Mouse (Mus musculus): ENCODE results near the gene Tmem121b. TPM values are rescaled to one million over a fixed set of nuclear protein-coding genes. Genes with fewer than 3 reads are reported as not detected.

Gene Tmem121b
- total and polyA plus RNA-seq, 2 experiments from 2014 or later, result 3.0 to 27.6 TPM

- Histone ChIP-seq H3K9ac (no peak overlapping the region), H3K27ac (ENCODE audit: low read depth, low read length) (no peak overlapping the region), H3K4me1 (ENCODE audit: insufficient read depth) (no peaks in the 10 kb centered on the region), H3K36me3 (ENCODE audit: insufficient read depth) (no peaks in the 10 kb centered on the region), H3K4me2 (ENCODE audit: low read depth) (no peak overlapping the region), H3K4me3 (ENCODE audit: low read depth, low read length) (no peak overlapping the region), H3K27me3 (ENCODE audit: insufficient read depth, low read length) (no peaks in the 10 kb centered on the region), H3K9me3 (ENCODE audit: low read length) (no peaks in the 10 kb centered on the region)
- DNase-seq, result no peak
- TF ChIP-seq CTCF (IDR thresholded peaks at IDR 0.05; ENCODE audit: low read depth), result peak; percentile 54
- WGBS, result 42% methylated on average over 8 of the region's 8 CpGs
- peak; percentile 24; the same call in 1 of the 2 replicates for ATAC-seq
These were observed 10.4 kb downstream of the Tmem121b start for GRCm38 (mm10) chr6:120483211-120483626.

GRCm38 (mm10) chr6:120482756-120483155 is 10.9 kb downstream of the Tmem121b start:
- TF ChIP-seq CTCF (IDR thresholded peaks at IDR 0.05; ENCODE audit: low read depth), result no peak
- no peaks in the 10 kb centered on the region for H3K27me3 ChIP-seq (ENCODE audit: insufficient read depth, low read length)
- no peaks in the 10 kb centered on the region for H3K36me3 ChIP-seq (ENCODE audit: insufficient read depth)
- H3K9me3 ChIP-seq (ENCODE audit: low read length), result no peaks in the 10 kb centered on the region
- DNase-seq (no peak), ATAC-seq (peak; percentile 22; the same call in 1 of the 2 replicates)
- 36% methylated on average over 6 of the region's 6 CpGs for WGBS
- H3K27ac ChIP-seq (ENCODE audit: low read depth, low read length), result no peak overlapping the region
- H3K4me3 ChIP-seq (ENCODE audit: low read depth, low read length), result no peak overlapping the region
- no peak overlapping the region for H3K9ac ChIP-seq
- no peaks in the 10 kb centered on the region for H3K4me1 ChIP-seq (ENCODE audit: insufficient read depth)
- H3K4me2 ChIP-seq (ENCODE audit: low read depth), result no peak overlapping the region

- Histone ChIP-seq H3K4me2 (ENCODE audit: low read depth) (no peak overlapping the region), H3K4me3 (ENCODE audit: low read depth, low read length) (no peak overlapping the region), H3K36me3 (ENCODE audit: insufficient read depth) (no peaks in the 10 kb centered on the region), H3K27me3 (ENCODE audit: insufficient read depth, low read length) (no peaks in the 10 kb centered on the region), H3K4me1 (ENCODE audit: insufficient read depth) (no peaks in the 10 kb centered on the region), H3K27ac (ENCODE audit: low read depth, low read length) (no peak overlapping the region), H3K9ac (no peak overlapping the region), H3K9me3 (ENCODE audit: low read length) (no peaks in the 10 kb centered on the region)
- WGBS, result 89% methylated on average over 14 of the region's 14 CpGs
- no peak for TF ChIP-seq CTCF (IDR thresholded peaks at IDR 0.05; ENCODE audit: low read depth)
- no peak for ATAC-seq
- no peak for DNase-seq
These were observed 11.6 kb downstream of the Tmem121b start for GRCm38 (mm10) chr6:120482021-120482420.

- no peaks in the 10 kb centered on the region for H3K4me1 ChIP-seq (ENCODE audit: insufficient read depth)
- 89% methylated on average over 6 of the region's 6 CpGs for WGBS
- no peaks in the 10 kb centered on the region for H3K36me3 ChIP-seq (ENCODE audit: insufficient read depth)
- ATAC-seq (no peak), DNase-seq (no peak)
- no peak overlapping the region for H3K4me3 ChIP-seq (ENCODE audit: low read depth, low read length)
- H3K27me3 ChIP-seq (ENCODE audit: insufficient read depth, low read length), result no peaks in the 10 kb centered on the region
- no peak overlapping the region for H3K9ac ChIP-seq
- no peak overlapping the region for H3K4me2 ChIP-seq (ENCODE audit: low read depth)
- no peaks in the 10 kb centered on the region for H3K9me3 ChIP-seq (ENCODE audit: low read length)
- peak; percentile 40; the same call in 1 of the 2 replicates for TF ChIP-seq CTCF (IDR thresholded peaks at IDR 0.05; ENCODE audit: low read depth)
- H3K27ac ChIP-seq (ENCODE audit: low read depth, low read length), result no peak overlapping the region
These were observed 12.1 kb downstream of the Tmem121b start for GRCm38 (mm10) chr6:120481538-120481937.

GRCm38 (mm10) chr6:120480361-120480760 is 13.2 kb downstream of the Tmem121b start:
- no peak for TF ChIP-seq CTCF (IDR thresholded peaks at IDR 0.05; ENCODE audit: low read depth)
- no peaks in the 10 kb centered on the region for H3K27me3 ChIP-seq (ENCODE audit: insufficient read depth, low read length)
- DNase-seq, result no peak
- no peak overlapping the region for H3K27ac ChIP-seq (ENCODE audit: low read depth, low read length)
- H3K36me3 ChIP-seq (ENCODE audit: insufficient read depth), result no peaks in the 10 kb centered on the region
- no peak overlapping the region for H3K4me2 ChIP-seq (ENCODE audit: low read depth)
- H3K4me3 ChIP-seq (ENCODE audit: low read depth, low read length), result no peak overlapping the region
- WGBS, result 90% methylated on average over 5 of the region's 5 CpGs
- no peak overlapping the region for H3K9ac ChIP-seq
- H3K9me3 ChIP-seq (ENCODE audit: low read length), result no peaks in the 10 kb centered on the region
- H3K4me1 ChIP-seq (ENCODE audit: insufficient read depth), result no peaks in the 10 kb centered on the region
- ATAC-seq, result no peak

- ATAC-seq, result no peak
- H3K27ac ChIP-seq (ENCODE audit: low read depth, low read length), result no peak overlapping the region
- DNase-seq, result no peak
- no peak for TF ChIP-seq CTCF (IDR thresholded peaks at IDR 0.05; ENCODE audit: low read depth)
- no peaks in the 10 kb centered on the region for H3K27me3 ChIP-seq (ENCODE audit: insufficient read depth, low read length)
- H3K9ac ChIP-seq, result no peak overlapping the region
- H3K4me3 ChIP-seq (ENCODE audit: low read depth, low read length), result no peak overlapping the region
- 81% methylated on average over 2 of the region's 2 CpGs for WGBS
- no peak overlapping the region for H3K4me2 ChIP-seq (ENCODE audit: low read depth)
- no peaks in the 10 kb centered on the region for H3K9me3 ChIP-seq (ENCODE audit: low read length)
- H3K4me1 ChIP-seq (ENCODE audit: insufficient read depth), result no peaks in the 10 kb centered on the region
- H3K36me3 ChIP-seq (ENCODE audit: insufficient read depth), result no peaks in the 10 kb centered on the region
These were observed 14.3 kb downstream of the Tmem121b start for GRCm38 (mm10) chr6:120479302-120479701.

GRCm38 (mm10) chr6:120475288-120475687 is 18.3 kb downstream of the Tmem121b start:
- H3K4me2 ChIP-seq (ENCODE audit: low read depth), result no peak overlapping the region
- no peaks in the 10 kb centered on the region for H3K27me3 ChIP-seq (ENCODE audit: insufficient read depth, low read length)
- no peak overlapping the region for H3K27ac ChIP-seq (ENCODE audit: low read depth, low read length)
- no peak overlapping the region for H3K4me3 ChIP-seq (ENCODE audit: low read depth, low read length)
- ATAC-seq (no peak), DNase-seq (no peak)
- TF ChIP-seq CTCF (IDR thresholded peaks at IDR 0.05; ENCODE audit: low read depth), result no peak
- no peaks in the 10 kb centered on the region for H3K9me3 ChIP-seq (ENCODE audit: low read length)
- H3K36me3 ChIP-seq (ENCODE audit: insufficient read depth), result no peaks in the 10 kb centered on the region
- H3K4me1 ChIP-seq (ENCODE audit: insufficient read depth), result peaks cover 12% of the 10 kb centered on the region; the same call in 1 of the 2 replicates
- H3K9ac ChIP-seq, result no peak overlapping the region
- 81% methylated on average over 8 of the region's 8 CpGs for WGBS
